Mouse (Mus musculus): ENCODE data around the gene Hmga1b.

GRCm38 (mm10) chr11:120768206-120768605 is 5.6 kb downstream of the Hmga1b start:
- TF ChIP-seq CTCF (IDR thresholded peaks at IDR 0.05; ENCODE audit: borderline replicate concordance, extremely low read depth, insufficient read depth, insufficient read length) (no peak), POLR2A (IDR thresholded peaks at IDR 0.05; ENCODE audit: borderline replicate concordance, extremely low read depth, insufficient read depth, insufficient read length, poor library complexity, severe bottlenecking) (no peak)
